Mouse (Mus musculus): ENCODE data around the gene Gm49361. TPM values are rescaled to one million over a fixed set of nuclear protein-coding genes. Genes with fewer than 3 reads are reported as not detected.
"Not testable (repeated sequence)": the region's sequence is repeated elsewhere in the genome, so short reads cannot be mapped to it uniquely, and the experiment has no call there.

Gene Gm49361
- total and polyA plus RNA-seq, 2 experiments from 2014 or later: not detected

DNA sequence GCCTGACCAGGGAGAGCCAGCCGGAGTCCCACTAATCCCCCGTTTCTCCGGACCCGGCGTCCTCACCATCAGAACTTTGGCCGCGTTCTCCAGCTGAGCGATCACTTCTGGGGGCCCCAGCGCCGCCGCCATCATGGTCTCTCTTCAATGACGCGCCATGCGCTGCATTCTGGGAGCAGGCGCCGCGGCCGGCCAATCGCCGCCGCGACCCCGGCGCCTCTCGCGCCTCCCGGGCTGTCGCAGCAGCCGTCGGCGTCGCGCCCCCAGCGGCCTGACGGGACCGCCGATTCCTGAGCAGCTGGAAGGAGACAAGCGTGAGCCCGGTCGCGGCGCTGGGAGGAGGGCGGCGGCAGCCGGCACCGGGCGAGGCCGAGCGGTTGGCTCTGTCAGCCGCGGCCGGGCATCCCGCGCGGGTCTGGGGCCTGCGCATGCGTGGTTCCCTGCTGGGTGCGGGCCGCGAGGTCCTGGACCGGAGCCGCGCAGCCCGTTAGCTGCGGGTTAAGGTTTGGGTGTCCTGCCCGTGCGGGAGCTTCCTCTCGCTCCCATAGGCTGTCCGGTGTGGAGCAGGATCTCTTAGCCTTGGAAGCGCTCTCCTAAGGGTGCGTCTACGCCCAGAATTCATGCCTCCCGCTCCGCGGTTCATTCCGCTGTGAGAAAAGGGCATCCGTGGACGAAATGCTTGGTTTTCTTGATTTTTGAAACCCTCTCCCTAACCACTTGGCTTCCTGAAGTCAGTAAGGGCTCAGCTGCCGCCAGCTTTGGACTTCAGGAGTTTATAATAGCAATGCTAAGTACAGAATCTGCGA, 80.9 kb downstream of the Gm49361 start, which contains the start of gene Xpo4:
Gene Xpo4 (minus strand): TSS at position 609 of the 806 bp plus-strand sequence.
- DNase-seq (ENCODE audit: low spot score) (peak; percentile 77), ATAC-seq (ENCODE audit: insufficient read depth, low read depth) (peak; percentile 94)
- peak within 1 kb of the TSS; percentile 91 for H3K27ac ChIP-seq (ENCODE audit: low read depth)
- TF ChIP-seq CTCF (IDR thresholded peaks at IDR 0.05; ENCODE audit: low read depth): peak; percentile 19; the same call in 1 of the 2 replicates
- TF ChIP-seq EP300 (IDR thresholded peaks at IDR 0.05; ENCODE audit: low read depth): no peak
- H3K4me3 ChIP-seq (ENCODE audit: low read depth, low read length): peak within 1 kb of the TSS; percentile 76
- H3K4me1 ChIP-seq (ENCODE audit: control insufficient read depth, insufficient read depth): no peaks in the 10 kb centered on the region; the same call in 1 of the 2 replicates
- no peaks in the 10 kb centered on the region for H3K9me3 ChIP-seq (replicated peaks; ENCODE audit: control insufficient read depth, low read length)
- peak within 1 kb of the TSS; percentile 84 for H3K9ac ChIP-seq (replicated peaks; ENCODE audit: low read depth, low read length)
- no peaks in the 10 kb centered on the region for H3K27me3 ChIP-seq (ENCODE audit: control insufficient read depth, insufficient read depth, low read length)
- WGBS: under 1% methylated on average over 80 of the region's 80 CpGs
- H3K4me2 ChIP-seq (ENCODE audit: low read depth, low read length): peak within 1 kb of the TSS; percentile 65
- H3K36me3 ChIP-seq (replicated peaks; ENCODE audit: control insufficient read depth, insufficient read depth, low read length): no peaks in the 10 kb centered on the region

DNA sequence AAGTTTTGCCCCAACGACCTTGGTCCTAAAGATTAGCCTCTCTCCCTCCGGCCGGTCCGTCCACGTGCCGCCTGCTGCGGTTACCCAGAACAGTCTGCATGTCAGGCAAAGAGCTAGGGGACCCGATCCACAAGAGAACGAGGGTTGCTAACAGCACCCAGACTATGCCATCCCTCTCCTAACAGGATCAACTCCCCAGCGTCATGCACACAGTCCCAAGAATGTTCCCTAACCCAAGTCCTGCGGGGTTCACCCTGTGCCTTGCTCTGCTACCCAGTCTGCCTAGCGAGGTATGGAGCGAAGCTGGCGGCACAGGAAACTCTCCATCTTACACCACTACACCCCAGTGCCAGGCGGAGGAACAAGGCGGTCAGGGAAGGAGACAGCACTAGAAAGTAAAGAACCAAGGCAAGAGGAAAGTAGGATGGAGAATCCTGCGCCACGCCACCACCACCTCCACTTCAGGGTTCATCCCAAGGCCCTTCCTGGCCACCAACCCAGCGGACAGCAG, 81.5 kb downstream of the Gm49361 start:
- peak overlapping the region; percentile 65 for H3K4me2 ChIP-seq (ENCODE audit: low read depth, low read length)
- ATAC-seq (ENCODE audit: insufficient read depth, low read depth): peak; percentile 52
- peak; percentile 11 for DNase-seq (ENCODE audit: low spot score)

DNA sequence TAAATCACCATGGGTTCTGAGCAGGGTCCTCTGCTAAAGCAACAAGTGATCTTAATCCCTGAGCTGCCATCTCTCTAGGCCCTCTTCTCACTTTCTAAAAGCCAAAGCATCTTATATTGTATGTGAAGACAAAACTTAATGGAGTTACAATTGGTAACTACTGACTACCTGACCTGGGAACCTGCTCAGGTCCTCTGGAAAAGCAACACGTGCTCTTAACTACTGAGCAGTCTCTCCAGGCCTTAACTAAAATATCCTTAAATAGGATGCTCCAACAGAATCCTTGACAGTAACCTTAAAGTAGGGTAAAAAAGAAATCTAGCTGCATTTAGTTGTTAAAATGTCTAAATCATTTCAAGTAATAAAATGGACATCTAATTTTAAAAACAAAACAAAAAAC, 82.3 kb downstream of the Gm49361 start:
- peak overlapping the region; percentile 65 for H3K4me2 ChIP-seq (ENCODE audit: low read depth, low read length)
- H3K4me3 ChIP-seq (ENCODE audit: low read depth, low read length): peak overlapping the region; percentile 76
- no peak overlapping the region for H3K27ac ChIP-seq (ENCODE audit: low read depth)
- no peaks in the 10 kb centered on the region for H3K27me3 ChIP-seq (ENCODE audit: control insufficient read depth, insufficient read depth, low read length)
- ATAC-seq (ENCODE audit: insufficient read depth, low read depth): no peak
- no peak for TF ChIP-seq CTCF (IDR thresholded peaks at IDR 0.05; ENCODE audit: low read depth)
- no peak for TF ChIP-seq EP300 (IDR thresholded peaks at IDR 0.05; ENCODE audit: low read depth)
- 28% methylated on average over 1 of the region's 1 CpGs for WGBS
- 0 out of 2 replicates have a peak overlapping the region, but pooled peaks have one; percentile 84 for H3K9ac ChIP-seq (replicated peaks; ENCODE audit: low read depth, low read length)
- H3K4me1 ChIP-seq (ENCODE audit: control insufficient read depth, insufficient read depth): no peaks in the 10 kb centered on the region; the same call in 1 of the 2 replicates
- H3K36me3 ChIP-seq (replicated peaks; ENCODE audit: control insufficient read depth, insufficient read depth, low read length): no peaks in the 10 kb centered on the region
- H3K9me3 ChIP-seq (replicated peaks; ENCODE audit: control insufficient read depth, low read length): no peaks in the 10 kb centered on the region
- no peak for DNase-seq (ENCODE audit: low spot score)

More for the DNA sequence above, 81.5 kb downstream of the Gm49361 start:
- Histone ChIP-seq H3K36me3 (replicated peaks; ENCODE audit: control insufficient read depth, insufficient read depth, low read length) (no peaks in the 10 kb centered on the region), H3K4me1 (ENCODE audit: control insufficient read depth, insufficient read depth) (no peaks in the 10 kb centered on the region; the same call in 1 of the 2 replicates), H3K4me3 (ENCODE audit: low read depth, low read length) (peak overlapping the region; percentile 76), H3K9me3 (replicated peaks; ENCODE audit: control insufficient read depth, low read length) (no peaks in the 10 kb centered on the region), H3K27ac (ENCODE audit: low read depth) (peak overlapping the region; percentile 91), H3K27me3 (ENCODE audit: control insufficient read depth, insufficient read depth, low read length) (no peaks in the 10 kb centered on the region), H3K9ac (replicated peaks; ENCODE audit: low read depth, low read length) (peak overlapping the region; percentile 84)
- WGBS: under 1% methylated on average over 19 of the region's 19 CpGs
- TF ChIP-seq CTCF (IDR thresholded peaks at IDR 0.05; ENCODE audit: low read depth): no peak
- TF ChIP-seq EP300 (IDR thresholded peaks at IDR 0.05; ENCODE audit: low read depth): no peak

DNA sequence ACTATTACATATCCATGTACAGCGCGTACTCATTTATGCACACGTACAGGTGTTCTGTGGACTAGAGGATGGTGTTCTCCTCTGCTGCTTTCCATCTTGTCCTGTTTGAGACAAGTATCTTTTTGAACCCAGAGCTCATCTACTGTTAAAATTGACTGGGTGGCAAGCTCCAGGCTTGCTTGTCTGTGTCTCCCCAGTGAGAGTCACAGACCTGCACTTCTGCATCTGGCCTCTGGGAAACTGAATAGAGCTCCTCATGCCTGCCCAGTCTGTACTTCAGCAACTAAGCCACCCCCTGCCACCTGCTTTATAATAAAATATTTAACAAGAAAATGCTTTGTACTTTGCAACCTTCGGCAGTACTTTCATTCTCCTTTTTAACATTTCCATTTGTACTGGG, 87.6 kb downstream of the Gm49361 start:
- no peak for DNase-seq (ENCODE audit: low spot score)
- Histone ChIP-seq H3K4me2 (ENCODE audit: low read depth, low read length) (no peak overlapping the region), H3K36me3 (replicated peaks; ENCODE audit: control insufficient read depth, insufficient read depth, low read length) (no peaks in the 10 kb centered on the region), H3K27ac (ENCODE audit: low read depth) (no peak overlapping the region), H3K27me3 (ENCODE audit: control insufficient read depth, insufficient read depth, low read length) (no peaks in the 10 kb centered on the region), H3K9me3 (replicated peaks; ENCODE audit: control insufficient read depth, low read length) (no peaks in the 10 kb centered on the region), H3K9ac (replicated peaks; ENCODE audit: low read depth, low read length) (no peak overlapping the region), H3K4me1 (ENCODE audit: control insufficient read depth, insufficient read depth) (no peaks in the 10 kb centered on the region), H3K4me3 (ENCODE audit: low read depth, low read length) (no peak overlapping the region)
- TF ChIP-seq CTCF (IDR thresholded peaks at IDR 0.05; ENCODE audit: low read depth): no peak
- no peak for TF ChIP-seq EP300 (IDR thresholded peaks at IDR 0.05; ENCODE audit: low read depth)
- no peak for ATAC-seq (ENCODE audit: insufficient read depth, low read depth)
- 94% methylated on average over 4 of the region's 4 CpGs for whole genome bisulfite sequencing

DNA sequence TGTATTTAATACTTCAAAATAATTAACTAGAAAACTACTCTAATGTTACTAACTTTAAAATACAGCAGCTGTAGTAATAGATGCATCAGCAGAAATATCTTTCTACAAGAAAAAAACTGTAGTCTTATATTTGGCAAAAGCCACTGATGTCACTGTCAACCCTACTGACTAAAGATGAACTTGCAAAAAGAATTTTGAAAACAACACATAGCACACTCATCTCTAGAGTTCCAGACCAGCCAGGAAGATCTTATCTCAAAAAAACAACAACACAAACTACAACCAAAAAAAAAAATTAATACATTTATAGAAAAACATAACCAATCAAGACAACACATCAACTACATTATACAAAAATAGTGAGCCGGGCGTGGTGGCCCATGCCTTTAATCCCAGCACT, 88.4 kb downstream of the Gm49361 start:
- no peaks in the 10 kb centered on the region for H3K9me3 ChIP-seq (replicated peaks; ENCODE audit: control insufficient read depth, low read length)
- no peak overlapping the region for H3K4me3 ChIP-seq (ENCODE audit: low read depth, low read length)
- ATAC-seq (ENCODE audit: insufficient read depth, low read depth) (no peak), DNase-seq (ENCODE audit: low spot score) (no peak)
- no peak overlapping the region for H3K4me2 ChIP-seq (ENCODE audit: low read depth, low read length)
- 92% methylated on average over 2 of the region's 2 CpGs for WGBS
- no peaks in the 10 kb centered on the region for H3K27me3 ChIP-seq (ENCODE audit: control insufficient read depth, insufficient read depth, low read length)
- no peak for TF ChIP-seq EP300 (IDR thresholded peaks at IDR 0.05; ENCODE audit: low read depth)
- TF ChIP-seq CTCF (IDR thresholded peaks at IDR 0.05; ENCODE audit: low read depth): no peak
- no peaks in the 10 kb centered on the region for H3K36me3 ChIP-seq (replicated peaks; ENCODE audit: control insufficient read depth, insufficient read depth, low read length)
- no peaks in the 10 kb centered on the region; the same call in 1 of the 2 replicates for H3K4me1 ChIP-seq (ENCODE audit: control insufficient read depth, insufficient read depth)
- H3K27ac ChIP-seq (ENCODE audit: low read depth): no peak overlapping the region
- H3K9ac ChIP-seq (replicated peaks; ENCODE audit: low read depth, low read length): no peak overlapping the region

DNA sequence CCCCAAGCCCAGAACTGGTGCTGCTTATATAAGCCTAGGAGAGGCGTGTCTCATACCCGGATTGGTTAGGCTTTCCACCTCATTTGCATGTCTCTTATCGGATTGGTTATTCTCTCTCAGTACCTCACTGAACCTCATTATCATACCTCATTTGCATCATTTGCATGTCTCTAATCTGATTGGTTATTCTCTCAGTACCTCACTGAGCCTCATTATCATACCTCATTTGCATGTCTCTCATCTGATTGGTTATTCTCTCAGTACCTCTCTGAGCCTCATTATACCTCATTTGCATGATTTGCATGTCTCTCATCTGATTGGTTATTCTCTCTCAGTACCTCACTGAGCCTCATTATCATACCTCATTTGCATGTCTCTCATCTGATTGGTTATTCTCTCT, 89.4 kb downstream of the Gm49361 start:
- not testable (repeated sequence) for ATAC-seq (ENCODE audit: insufficient read depth, low read depth); H3K4me2 ChIP-seq (ENCODE audit: low read depth, low read length); DNase-seq (ENCODE audit: low spot score); H3K9me3 ChIP-seq (replicated peaks; ENCODE audit: control insufficient read depth, low read length); H3K36me3 ChIP-seq (replicated peaks; ENCODE audit: control insufficient read depth, insufficient read depth, low read length); H3K27me3 ChIP-seq (ENCODE audit: control insufficient read depth, insufficient read depth, low read length); H3K9ac ChIP-seq (replicated peaks; ENCODE audit: low read depth, low read length); H3K4me3 ChIP-seq (ENCODE audit: low read depth, low read length); H3K27ac ChIP-seq (ENCODE audit: low read depth); H3K4me1 ChIP-seq (ENCODE audit: control insufficient read depth, insufficient read depth)
- 96% methylated on average over 3 of the region's 3 CpGs for WGBS
